ENCODE assay signal across 8 mouse cellular contexts in genomic region chrX:140665242-140665810, GRCm38 (mm10). TPM values are rescaled to one million over a fixed set of nuclear protein-coding genes. Genes with fewer than 3 reads are reported as not detected.
DNase-seq lines count a peak whose midpoint lies in the region; ATAC-seq and TF ChIP-seq lines count a peak whose summit lies in the region.

No protein-coding gene starts in this region.

- peak; percentile 76 for ATAC-seq in forebrain, embryonic 15.5 days (replicated peaks)
- peak; percentile 56; the same call in 1 of the 2 replicates for ATAC-seq in lung, embryonic 15.5 days (ENCODE audit: borderline replicate concordance, extremely low read depth, low FRiP score, low TSS enrichment)
- no peak for ATAC-seq in megakaryocyte progenitor cell, adult 5-6 weeks (replicated peaks; ENCODE audit: poor library complexity)

- H3K27ac ChIP-seq in forebrain, embryonic 15.5 days (replicated peaks): peak overlapping the region; percentile 52
- peak overlapping the region; percentile 66 for H3K27ac ChIP-seq in lung, embryonic 15.5 days

- 23% methylated on average over 36 of the region's 47 CpGs for WGBS in forebrain, embryonic 15.5 days
- 10% methylated on average over 40 of the region's 47 CpGs for WGBS in lung, embryonic 15.5 days

- intact Hi-C loops in heart, postnatal 10 days (cut with DNase I): loop anchor here (2.0 kb wide), 1 partner anchor 15 kb away; no protein-coding TSS in a partner anchor

- no peaks in the 10 kb centered on the region for H3K4me1 ChIP-seq in forebrain, embryonic 15.5 days
- no peaks in the 10 kb centered on the region for H3K4me1 ChIP-seq in lung, embryonic 15.5 days

- no peak for TF ChIP-seq CTCF in brain, embryonic 14.5 days (IDR thresholded peaks at IDR 0.05; ENCODE audit: borderline replicate concordance, extremely low read depth, insufficient read depth, insufficient read length)

- H3K27me3 ChIP-seq in forebrain, embryonic 15.5 days: peaks cover 10% of the 10 kb centered on the region
- H3K27me3 ChIP-seq in lung, embryonic 15.5 days: peaks cover 19% of the 10 kb centered on the region; the same call in 1 of the 2 replicates

- no peaks in the 10 kb centered on the region for H3K36me3 ChIP-seq in forebrain, embryonic 15.5 days
- H3K36me3 ChIP-seq in lung, embryonic 15.5 days: no peaks in the 10 kb centered on the region

- peak overlapping the region; percentile 61 for H3K4me2 ChIP-seq in forebrain, embryonic 15.5 days (replicated peaks)
- peak overlapping the region; percentile 57 for H3K4me2 ChIP-seq in lung, embryonic 15.5 days

- peak overlapping the region; percentile 55 for H3K9ac ChIP-seq in forebrain, embryonic 15.5 days (replicated peaks)
- H3K9ac ChIP-seq in lung, embryonic 15.5 days: peak overlapping the region; percentile 68

- peak overlapping the region; percentile 55 for H3K4me3 ChIP-seq in forebrain, embryonic 15.5 days
- peak overlapping the region; percentile 61 for H3K4me3 ChIP-seq in lung, embryonic 15.5 days

- TF ChIP-seq POLR2A in brain, embryonic 14.5 days (IDR thresholded peaks at IDR 0.05; ENCODE audit: borderline replicate concordance, extremely low read depth, insufficient read depth, insufficient read length, poor library complexity, severe bottlenecking): no peak

- no peaks in the 10 kb centered on the region for H3K9me3 ChIP-seq in forebrain, embryonic 15.5 days
- no peaks in the 10 kb centered on the region for H3K9me3 ChIP-seq in lung, embryonic 15.5 days

- DNase-seq in Muller cell, postnatal 12 days (ENCODE audit: inconsistent ontology term): peak; percentile 43
- DNase-seq in brain, embryonic 14.5 days (ENCODE audit: low read depth): peak; percentile 42
- DNase-seq in heart, postnatal 10 days: peak; percentile 35 to 57
- DNase-seq in kidney, postnatal 36 days: peak; percentile 33 to 64
- DNase-seq in right cerebral cortex, adult 18-20 months: peak; percentile 28

RNA-seq across cellular contexts. Expression of gene Mid2, which starts 0.9 kb away (rescaled TPM):
- polyA plus RNA-seq in brain, embryonic 14.5 days (2012; rRNA removed): 7.3 and 12.2 TPM in 2 replicates
- 2.6 and 3.0 TPM in 2 replicates for polyA plus RNA-seq in forebrain, embryonic 15.5 days (2015; fragmentation: Nextera tagmentation; extraction: Ambion mirVana)
- 10 to 100 TPM; 19.9 to 25.9 TPM for total RNA-seq in heart, postnatal 10 days (2021)
- 6.6 and 7.8 TPM in 2 replicates for polyA plus RNA-seq in lung, embryonic 15.5 days (2015; fragmentation: Nextera tagmentation; extraction: Ambion mirVana)
- 0.15 and 0.30 TPM in 2 replicates for total RNA-seq in megakaryocyte progenitor cell, adult 5-6 weeks (2015)
- total RNA-seq in megakaryocyte progenitor cell, adult 5-6 weeks (2017): 0.62 TPM in 1 of 2 replicates, not detected in the other
